Mouse (Mus musculus) heart, adult 2 months (tissue): ENCODE results near the gene Srpx2.

Experiments
- CTCF ChIP-seq: fragments of 200-600 bp; IDR thresholded peaks from 2 replicates; pipeline ENCODE4 v1.8.1; 2022; ENCODE audit warnings: antibody characterized with exemption, mild to moderate bottlenecking, moderate library complexity
- EP300 ChIP-seq: fragments of 200-500 bp; IDR thresholded peaks from 2 replicates; pipeline ENCODE4 v1.6.1; 2011; ENCODE audit warnings: low read depth, low read length, control low read depth; ENCODE audit not compliant: insufficient read depth
- POLR2A ChIP-seq: fragments of 200-500 bp; IDR thresholded peaks from 2 replicates; pipeline ENCODE4 v1.6.1; 2011; ENCODE audit warnings: mild to moderate bottlenecking, low read depth, low read length, control low read depth; ENCODE audit not compliant: insufficient read depth

DNA sequence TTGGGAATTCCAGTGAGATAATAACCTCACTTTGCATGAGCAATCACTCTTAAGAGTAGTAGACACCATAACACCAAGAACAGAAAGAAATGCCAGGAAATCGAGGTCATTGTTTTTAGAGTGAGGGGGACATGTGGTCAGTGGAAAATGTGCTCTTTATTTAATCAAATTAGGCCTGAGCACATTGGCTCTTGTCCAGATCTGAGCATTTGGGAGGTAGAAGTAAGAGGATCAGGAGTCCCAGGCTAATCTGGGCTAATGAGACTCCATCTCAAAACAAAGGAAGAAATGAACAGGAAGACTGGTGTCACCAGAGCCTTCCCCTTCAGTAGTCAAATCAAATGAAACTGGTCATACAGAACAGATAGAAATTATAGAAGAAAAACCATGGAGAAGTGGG is 31.3 kb downstream of the Srpx2 start:
- TF ChIP-seq CTCF = no peak
- TF ChIP-seq EP300 = no peak
- TF ChIP-seq POLR2A = no peak
